Mouse (Mus musculus) kidney, postnatal 4 days (tissue): Measurements from ENCODE around the gene Ano6.
A peak's percentile ranks its signal among the peaks of the same experiment; 100 is the strongest.

Source experiments
- DNase-seq, 2 experiments: peaks; one replicate each; pipeline ENCODE4 v3.0.0; 2021; ENCODE audit warnings: mixed read lengths in 2 of 2

The Ano6 gene

DNA sequence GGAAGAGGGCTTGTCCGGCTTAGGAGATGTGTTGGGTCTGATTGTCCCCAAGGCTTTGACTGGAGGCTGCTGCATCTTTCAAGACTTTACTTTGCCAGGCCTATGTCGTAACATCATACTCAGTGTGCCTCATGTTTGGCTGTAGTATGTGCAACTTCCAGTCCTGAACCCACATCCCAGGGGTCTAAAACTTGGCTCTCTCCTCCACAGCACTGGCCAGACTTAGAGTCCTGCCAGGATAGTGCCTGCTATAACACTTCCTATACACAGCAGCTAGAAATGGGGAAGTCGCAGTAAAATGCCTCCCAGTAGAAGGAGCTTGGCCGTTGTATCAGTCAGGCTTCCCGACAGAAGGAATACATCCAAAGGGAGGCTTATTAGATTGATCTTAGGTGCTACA is 21.9 kb upstream of the Ano6 start:
- no peak for DNase-seq

DNA sequence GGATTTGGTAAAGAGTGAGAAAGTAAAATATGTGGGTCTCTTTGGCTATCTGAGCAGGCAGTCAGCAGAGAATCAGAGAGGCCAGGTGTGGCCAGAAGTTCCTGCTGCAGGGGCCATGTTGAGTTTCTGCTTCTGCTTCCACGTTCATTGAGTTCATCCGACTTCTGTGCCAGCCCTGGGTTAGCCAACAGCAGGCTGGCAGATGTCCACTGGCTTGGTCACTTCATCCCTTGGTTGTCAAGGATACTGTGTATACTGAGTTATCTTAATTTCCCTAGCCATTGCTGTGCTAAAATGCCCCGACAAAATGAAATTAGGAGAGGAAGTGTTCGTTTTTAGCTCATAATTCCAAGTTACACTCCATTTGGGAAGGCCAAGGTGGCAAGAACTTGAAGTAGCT is 21.1 kb upstream of the Ano6 start:
- DNase-seq: no peak

DNA sequence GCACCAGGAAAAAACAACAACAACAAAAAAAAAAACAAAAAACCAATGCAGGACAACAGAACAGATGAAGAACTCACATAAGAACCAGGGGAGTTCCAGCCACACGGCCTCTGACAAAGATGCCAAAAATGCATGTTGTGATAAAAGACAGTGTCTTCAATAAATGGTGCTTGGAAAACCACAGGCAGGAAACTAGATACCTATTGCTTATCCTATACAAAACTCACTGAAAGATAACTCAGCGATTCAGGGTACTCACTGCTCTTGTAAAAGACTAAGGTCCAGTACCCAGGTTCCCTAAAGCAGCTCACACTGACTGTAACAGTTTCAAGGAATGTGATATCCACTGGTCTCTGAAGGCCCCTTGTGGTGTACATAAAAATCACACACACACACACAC is 20.3 kb upstream of the Ano6 start:
- DNase-seq: no peak

DNA sequence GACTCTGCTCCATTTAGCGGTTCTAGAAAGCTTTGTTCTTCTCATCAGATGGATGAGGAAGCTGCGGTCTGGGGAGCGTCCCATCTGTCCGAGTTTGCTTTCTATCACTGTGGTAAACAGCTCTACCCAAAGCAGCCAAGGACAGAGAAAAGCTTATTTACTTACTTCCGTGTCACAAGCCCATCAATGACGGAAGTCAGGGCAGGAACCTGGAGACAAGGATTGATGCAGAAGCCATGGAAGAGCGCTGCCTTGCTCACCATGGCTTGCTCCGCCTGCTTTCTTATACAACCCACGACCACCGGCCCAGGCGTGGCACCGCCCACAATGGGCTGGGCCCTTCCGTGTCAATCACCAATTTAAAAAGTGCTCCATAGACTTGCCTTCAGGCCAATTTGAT is 18.3 kb upstream of the Ano6 start:
- DNase-seq: no peak

DNA sequence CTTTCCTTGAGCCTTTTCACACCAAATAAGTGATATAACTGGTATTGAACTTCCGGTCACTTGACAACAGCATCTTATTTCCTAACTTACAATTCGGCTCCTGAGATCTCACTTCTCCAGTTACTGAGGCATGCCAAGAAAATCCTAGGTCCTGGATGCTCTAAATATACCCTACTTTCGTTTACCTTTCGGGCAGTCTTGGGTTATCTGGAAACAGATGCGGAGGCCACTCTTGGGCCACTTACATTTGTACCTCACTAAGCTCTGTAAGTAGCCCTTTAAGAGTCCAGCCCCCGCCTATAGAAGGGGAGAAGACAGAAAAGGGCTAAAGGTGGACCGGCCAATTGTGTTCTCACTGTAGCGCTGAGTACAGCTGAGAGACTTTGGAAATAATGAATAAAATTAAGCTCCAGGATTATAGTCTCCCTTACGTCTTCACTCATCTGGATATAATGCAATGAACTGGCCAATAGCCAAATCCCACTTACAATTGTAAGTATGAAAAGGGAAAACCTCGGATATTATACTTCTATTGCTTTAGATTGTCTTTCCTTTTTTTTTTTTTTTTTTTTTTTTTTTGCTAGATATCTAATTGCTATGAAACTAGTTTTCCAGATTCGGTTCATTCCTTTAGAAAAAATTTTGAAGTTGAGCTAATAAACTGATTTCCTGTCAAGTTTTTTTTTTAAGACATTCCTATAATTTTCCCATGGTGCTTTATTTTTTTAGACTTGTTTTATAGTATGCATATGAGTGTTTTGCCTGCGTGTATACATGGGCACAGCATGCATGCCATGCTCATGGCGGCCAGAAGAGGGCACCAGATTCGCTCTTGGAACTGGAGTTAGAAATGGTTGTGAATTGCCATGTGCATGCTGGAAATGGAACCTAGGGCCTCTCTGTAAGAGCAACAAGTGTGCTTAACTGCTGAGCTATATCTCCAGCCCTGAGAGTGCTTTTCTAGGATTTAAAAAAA is 17.5 kb upstream of the Ano6 start:
- peak; percentile 82 to 85 for DNase-seq

DNA sequence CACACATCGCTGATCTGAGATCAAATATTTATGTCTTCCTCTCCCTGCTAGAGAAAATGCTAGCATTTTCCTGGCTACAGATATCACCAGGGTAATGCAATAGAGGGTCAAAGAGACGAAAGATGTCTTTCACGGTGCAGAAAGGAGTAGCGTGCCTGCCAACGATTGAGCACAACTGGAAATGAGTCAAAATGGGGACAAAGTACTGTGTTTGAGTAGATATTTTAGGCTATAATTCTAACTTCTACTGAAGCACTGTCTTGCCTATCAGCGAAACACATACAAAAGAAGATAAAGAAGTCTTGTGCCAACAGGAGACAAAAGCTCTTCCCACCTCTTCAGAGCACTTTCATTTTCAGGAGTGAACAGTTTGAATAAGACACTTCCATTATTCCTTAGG is 16.4 kb upstream of the Ano6 start:
- DNase-seq: no peak

DNA sequence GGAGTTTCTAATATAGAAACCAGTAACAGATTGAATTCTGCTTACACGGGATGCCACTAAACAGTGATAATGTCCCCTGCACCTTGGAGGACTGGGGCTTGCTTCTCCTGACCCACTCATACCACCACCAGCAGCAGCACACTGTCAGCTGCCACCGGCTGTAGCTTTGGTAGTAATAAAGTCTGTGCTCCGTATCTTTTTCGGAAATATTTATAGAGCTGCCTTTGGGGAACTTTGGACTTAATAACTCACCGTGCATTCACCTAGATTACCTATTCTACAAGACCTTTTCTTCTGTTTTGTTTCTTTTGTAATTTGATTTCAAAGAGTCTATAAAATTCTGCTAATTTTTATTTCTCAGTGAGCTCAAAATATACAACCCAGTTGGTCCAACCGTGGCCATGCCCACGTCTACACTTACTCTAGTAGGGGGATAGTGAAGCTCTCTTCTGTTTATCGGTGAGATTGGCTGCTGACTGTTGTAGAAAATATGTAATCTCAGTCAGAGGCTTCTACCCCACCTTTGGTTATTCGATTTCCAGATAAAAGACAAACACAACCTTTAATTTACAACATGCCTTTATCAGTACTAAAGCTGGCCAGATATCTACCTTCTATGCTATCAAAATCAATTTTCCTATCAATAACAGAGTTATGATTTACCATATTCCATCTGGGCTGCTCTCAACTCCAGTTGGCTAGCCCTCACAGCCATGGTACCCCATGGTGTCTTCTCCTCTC is 15.8 kb upstream of the Ano6 start:
- DNase-seq: no peak

DNA sequence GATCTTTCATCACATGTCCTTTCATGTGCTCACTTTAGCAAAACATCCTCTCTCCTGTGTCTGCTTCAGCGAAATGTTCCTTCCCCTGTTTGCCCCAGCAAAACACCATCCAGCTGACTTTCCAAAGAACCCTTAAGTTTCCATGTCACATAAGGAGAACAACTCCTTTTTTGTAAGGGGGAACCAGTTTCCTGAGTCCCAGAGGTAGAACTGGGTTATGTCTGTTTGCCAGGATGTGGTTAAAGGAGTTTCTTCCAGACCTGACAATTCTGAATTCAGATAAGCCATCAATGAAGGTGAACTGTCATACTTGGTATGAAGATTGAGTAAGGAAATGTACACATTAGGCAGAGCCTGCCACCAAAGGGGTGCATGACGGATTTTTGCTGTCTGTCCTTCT is 12.9 kb upstream of the Ano6 start:
- DNase-seq: no peak

DNA sequence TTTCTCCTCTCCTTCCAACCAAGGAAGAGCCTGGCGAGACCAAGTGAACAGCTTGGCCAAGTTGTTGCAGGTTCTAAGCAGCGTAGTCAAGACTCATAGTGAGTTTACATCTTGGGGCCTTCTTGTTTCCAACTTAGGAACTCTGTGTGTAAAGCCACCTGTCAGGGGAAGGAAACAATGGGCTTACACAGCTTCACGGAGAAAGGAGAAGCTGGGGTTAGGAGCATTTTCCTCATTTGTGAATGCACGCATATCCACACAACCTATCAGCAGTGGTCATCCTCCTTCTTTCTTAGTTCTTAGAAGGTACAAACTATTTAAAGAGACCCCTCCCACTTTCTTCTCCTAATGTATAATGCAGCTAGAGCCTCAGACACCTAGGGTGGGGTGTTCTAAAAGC is 11.9 kb upstream of the Ano6 start:
- no peak for DNase-seq

DNA sequence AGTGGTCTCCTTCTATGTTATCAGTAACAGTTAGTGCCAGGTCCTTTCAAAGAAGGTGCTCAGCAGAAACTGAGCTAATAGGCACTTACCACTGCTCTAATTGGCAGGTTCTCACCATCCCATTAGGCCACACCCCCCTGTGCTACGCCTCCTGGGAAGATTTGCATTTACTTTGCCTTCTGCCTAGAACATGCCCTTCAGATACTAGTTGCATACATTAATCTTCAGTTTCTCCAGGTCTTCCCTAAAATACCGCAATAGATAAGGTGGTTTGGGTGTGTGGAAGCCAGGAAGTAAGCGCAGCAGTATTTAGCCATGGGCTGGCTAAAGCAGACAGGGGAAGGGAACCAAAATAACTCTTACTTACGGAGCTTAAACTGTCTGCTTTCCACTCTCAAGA is 4.0 kb upstream of the Ano6 start:
- no peak for DNase-seq

DNA sequence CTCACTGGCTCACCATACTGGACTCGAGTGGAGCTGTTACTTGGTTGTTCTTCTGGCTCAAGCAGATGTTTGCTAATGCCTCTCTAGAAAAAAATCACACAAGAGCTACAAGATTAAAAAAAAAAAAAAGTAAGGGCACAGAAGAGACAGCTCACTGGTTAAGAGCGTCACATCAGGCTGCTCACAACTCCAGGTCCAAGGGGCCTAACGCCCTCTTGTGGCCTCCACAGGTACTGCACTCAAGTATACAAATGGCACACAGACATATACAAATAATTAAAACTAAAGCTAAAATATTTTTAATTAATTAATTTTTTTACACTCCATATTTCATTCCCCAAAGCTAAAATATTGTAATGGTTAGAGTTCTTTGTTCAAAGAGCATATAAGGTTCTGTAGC is 3.1 kb upstream of the Ano6 start:
- DNase-seq: peak in 1 of 2 experiments; percentile 12

DNA sequence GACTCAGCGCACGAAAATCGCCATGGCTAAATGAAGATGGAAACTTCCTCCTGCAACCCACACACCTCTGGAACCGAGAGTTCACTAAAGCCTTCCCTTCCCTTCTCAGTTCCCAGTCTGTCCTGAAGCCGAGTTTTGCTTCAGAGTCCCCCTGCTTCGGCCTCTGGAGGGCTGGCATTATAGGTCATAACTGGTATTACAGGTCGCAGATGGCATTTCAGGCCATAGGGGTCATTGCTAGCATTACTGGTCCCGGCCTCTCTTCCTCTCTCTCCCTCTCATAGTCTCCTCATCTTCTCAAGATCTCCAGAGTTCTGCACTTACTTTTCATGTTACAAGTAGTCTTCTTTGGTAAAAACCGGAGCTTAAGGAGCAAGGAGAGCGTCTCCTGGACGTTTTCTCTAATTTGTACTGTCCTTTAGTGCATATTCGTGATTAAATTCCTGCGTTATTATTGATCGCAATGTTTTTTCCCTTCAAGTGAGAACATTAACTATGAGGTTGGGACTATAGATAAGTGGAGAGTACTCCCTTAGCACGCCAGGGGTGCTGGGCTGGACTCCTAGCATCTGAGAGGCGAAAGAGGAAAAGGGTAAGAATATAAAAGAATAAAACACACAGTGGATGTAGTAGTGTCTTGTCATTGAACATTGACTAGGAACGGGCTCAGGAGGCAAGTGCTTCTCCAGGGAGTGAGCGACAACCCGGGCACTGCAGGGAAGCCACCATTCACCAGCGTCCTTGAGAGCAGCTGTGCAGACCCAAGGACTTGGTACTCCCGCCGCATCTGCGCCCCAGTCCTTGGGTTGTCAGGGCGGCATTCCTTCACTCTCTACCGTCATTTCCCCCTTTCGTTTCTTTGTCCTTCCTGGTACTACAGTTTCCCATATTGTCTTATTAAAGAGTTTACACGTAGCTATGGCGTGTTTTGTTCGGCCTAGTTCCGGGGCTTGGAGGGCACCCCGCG is 798 bp upstream of the Ano6 start:
- peak; percentile 56 to 69 for DNase-seq

DNA sequence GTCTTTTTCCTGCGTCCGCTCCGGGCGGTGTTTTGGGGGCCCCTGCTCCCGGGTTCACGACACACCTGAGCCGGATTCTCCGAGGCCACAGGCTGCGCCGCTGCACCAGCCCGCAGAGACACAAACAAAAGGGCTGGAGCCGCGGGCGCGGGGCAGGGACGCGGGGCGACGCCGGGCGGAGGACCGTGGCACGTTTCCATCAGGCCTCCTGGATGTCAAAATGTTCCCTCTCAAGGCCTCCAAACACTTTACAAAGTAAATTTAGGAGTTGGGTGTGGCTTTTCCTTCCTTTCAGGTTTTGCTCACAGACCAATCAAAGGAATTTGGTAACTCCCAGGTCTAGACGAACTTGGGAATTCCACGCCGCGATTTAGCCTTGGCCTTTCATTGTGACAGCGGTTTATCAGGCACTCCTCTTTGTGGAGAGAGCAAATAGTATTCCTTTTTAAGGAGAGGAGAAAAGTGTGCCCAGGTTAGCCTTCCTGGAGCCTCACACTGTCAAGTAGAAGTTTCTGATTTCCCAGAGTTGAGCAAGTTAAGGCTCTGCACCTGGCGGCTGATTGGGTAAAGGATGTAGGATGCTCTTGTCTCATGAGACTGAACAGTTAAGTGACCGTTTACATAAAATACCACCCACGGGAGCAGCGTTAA is 623 bp downstream of the Ano6 start:
- DNase-seq: no peak

DNA sequence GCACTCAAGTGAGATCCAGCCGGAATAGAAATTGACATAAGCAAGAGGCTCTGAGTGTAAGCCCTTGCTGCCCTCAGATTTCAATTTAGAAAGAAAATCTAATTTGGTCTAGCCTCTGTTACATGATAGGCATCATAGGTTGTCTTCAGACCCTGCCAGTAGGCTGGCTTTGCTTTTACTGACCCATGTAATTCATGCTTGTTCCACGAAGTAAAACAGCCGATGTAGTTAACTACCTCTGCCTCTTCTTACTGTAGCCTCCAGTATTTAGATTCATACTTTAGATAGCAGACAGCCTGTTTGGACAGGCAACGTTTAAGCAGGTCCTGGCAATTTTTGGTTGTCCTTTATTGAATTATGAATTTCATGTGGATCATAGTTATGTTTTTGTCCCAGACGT is 1.2 kb downstream of the Ano6 start:
- DNase-seq: no peak

DNA sequence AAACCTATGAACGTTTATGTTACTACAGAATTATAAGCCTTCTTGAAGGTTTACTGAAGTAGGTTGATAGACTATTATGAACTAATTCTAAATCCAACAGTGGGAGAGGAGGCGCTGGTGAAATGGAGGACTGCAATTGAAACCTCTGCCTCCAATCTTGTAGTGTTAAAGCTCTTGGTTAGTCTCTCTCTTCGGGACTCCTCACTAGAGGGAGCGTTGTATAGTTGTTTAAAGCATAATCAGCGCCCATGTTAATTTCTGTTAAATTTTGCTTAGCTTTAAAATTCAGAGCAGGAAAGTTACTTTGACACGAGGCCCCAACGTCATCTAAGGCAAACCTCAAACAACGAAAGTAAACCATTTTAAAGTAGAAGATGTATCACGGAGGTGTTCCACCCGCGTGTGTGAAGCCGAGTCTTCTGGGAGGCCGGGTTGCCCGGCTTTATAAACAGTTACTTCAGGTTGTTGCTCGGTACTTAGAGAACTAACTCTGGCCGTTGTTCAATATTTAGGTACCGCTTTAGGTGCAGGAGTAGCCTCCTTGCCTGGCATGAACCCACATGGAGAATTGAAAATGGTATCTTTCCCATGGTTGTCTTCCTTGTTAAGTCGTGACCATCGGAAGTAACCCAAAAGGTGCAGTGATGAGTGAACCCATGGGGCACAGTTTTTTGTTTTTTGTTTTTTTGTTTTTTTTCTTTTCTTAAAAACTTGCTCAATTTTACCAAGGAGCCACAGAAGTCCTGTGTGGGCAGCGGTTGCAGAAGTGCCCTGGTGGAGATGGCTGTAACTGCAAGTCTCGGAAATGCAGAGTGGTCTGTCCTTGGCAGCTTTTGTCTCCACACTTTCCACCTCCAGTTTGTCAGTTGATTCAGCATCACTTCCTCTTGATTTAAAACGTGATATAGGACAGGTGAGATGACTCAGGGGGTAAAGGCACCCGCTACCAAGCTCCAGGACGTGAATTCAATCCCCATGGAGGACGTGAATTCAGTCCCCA is 1.9 kb downstream of the Ano6 start:
- DNase-seq: peak; percentile 58 to 66

DNA sequence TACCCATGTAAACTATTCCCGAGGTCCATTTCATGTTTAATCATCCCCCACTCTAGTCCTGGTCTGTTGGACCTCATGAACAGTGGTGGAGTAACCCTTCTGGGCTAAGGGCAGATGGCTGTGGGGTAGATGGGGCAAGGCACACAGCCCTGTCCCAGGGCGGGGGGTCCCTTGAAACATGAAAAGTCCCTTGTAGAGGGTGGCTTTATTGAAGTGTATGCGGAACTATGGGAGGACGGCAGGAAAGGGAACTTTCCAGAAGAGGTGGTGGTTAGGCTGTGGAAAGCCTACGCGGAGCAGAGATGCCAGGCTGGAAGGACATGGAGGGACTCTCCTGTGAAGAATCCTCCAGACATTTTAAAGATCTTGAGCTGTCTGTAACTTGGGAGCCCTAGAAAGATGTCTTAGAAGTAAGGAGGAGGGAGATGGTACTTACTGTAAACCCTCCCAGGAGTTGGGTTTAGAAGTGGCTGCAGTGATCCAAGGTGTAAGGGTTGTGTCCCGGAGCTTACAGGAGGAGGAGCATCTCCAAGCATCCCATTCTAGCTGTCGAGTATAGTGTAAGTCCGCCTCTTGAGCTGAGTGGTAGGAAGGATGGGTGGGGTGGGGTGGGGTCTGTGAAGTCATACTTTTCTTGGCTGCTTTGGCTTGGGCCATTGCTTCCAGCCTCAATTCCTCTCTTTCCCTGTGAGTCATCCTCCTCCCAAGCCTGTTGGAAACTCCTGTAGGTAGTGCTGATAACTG is 3.3 kb downstream of the Ano6 start:
- no peak for DNase-seq

DNA sequence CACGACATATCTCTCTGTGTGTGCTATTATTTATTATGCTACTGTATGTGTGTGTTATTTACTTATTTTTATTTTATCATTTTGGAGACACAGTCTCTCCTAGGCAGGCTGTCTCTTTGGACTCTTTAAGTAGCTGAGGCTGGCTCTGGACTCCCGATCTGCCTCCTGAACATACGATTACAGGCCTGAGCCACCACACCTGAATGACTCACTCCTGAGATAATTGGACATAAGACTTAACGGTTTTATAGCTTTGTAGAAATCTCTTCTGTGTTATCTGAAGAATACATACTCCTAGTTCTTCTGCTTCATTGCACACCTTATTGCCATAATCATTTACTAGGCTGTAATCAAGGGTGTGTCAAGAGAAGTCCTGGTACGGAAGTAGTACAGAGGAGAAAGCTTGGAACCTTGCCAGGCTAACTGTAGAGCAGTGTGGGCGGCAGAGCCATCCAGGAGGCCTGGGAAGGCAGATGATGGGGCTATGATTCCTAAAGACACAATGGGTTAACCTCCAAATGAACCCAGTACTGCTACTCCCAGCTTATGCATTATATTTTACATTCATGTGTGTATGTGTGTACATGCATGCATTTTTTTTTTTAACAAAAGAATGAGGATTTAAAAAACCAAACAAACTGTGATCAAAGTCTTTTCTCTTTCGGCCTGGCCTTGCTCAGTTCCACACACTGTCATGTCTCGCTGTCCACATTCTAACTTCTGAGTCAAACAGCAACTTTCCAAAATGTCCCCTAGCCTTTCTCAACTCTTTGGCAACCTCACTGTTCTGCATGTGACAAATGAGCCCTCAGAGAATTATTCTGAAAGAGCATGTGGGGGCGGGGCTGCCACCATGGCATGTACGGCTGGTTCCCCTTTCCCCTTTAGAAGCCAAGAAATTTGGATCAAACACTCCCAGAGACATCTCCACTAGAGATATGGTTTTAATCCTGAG is 4.2 kb downstream of the Ano6 start:
- peak; percentile 38 to 54 for DNase-seq

DNA sequence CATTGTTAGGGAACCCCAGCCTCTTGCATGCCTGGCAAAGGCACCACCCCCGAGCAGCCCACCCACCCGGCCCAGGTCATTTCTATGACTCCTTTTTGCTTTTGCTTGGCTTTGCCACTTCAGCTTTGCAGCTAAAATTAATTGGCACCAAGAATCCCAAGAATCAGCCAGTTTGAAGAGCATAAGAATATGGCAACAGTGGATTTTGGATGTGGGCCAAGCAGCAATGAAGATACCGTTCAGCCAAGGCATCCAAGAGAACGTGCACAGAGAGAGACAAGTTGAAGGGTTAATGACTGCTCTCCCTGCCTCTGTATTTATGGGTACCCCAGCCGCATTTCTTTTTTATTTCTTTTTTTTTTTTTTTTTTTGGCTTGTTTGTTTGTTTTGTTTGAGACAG is 5.4 kb downstream of the Ano6 start:
- no peak for DNase-seq
